Mouse (Mus musculus): Measurements from ENCODE around the gene Adcyap1r1.

Adcyap1r1 gene

GRCm38 (mm10) chr6:55448976-55449678 is 2.7 kb upstream of the Adcyap1r1 start:
- in situ Hi-C loops (cut with MboI, MseI) = no loop called here

DNA sequence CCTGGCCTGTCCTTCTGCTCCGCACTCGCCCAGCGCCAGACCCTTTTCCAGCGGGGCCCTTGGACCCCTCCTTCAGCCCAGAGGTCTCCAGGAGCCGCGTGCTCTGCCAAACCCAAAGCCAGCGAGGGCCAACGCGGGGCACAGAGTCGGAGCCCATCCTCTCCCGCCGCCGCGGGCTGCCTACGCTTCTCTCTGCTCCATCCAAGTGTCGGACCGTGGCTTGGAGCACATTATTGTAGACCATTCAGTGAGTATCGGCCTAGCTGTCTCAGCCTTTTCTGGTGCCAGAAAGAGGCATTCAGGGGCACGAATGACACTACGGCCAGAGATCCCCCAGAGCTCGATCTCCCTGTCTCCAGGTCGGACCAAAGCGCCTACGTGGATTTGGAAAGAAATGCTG is 603 bp downstream of the Adcyap1r1 start:
- in situ Hi-C loops (cut with MboI, MseI) = loop anchor here (25.0 kb wide), 1 partner anchor 1590 kb away; no protein-coding TSS in a partner anchor

GRCm38 (mm10) chr6:55453548-55453947 is 1.8 kb downstream of the Adcyap1r1 start:
- in situ Hi-C loops (cut with MboI, MseI) = loop anchor here (25.0 kb wide), 1 partner anchor 1591 kb away; no protein-coding TSS in a partner anchor

DNA sequence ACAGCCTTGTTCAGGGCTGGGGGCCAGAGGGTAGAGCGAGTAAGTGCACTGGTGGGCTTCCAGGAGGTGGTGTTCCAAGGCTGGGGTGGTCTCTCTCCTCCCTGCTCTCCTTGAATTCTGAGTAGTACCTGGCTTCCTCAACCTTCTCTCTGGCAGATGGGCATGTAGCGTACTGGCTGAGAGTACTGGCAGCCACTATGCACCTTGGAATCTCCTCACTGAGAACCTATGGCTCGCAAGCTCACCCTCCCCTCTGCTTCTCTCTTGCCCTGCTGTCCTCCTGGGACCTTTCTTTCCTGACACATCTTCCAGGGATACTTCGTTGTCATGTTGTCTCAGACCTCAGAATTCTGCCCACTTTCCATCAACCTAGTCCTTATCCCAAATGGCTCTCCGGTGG is 3.9 kb downstream of the Adcyap1r1 start:
- in situ Hi-C loops (cut with MboI, MseI) = loop anchor here (25.0 kb wide), 1 partner anchor 1593 kb away; no protein-coding TSS in a partner anchor

GRCm38 (mm10) chr6:55457727-55458126 is 5.9 kb downstream of the Adcyap1r1 start:
- in situ Hi-C loops (cut with MboI, MseI) = loop anchor here (25.0 kb wide), 1 partner anchor 1595 kb away; no protein-coding TSS in a partner anchor

DNA sequence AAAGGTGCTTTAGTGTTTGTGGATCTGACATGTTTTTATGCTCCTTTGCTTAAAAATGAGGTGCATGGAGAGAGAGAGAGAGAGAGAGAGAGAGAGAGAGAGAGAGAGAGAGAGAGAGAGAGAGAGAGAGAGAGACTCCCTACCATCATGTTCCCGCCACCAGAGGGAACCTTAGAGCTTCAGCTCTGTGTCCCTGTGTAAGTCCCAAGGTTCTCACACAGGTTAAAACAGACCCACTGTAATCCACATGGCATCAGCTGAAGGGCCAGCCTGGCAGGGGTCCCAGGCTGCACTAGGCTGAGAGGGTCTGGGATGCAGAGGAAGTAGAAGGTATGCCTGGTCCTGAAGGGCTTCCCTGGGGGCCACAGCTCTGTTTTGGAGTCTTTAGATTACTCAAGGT is 6.4 kb downstream of the Adcyap1r1 start:
- in situ Hi-C loops (cut with MboI, MseI) = loop anchor here (25.0 kb wide), 1 partner anchor 1596 kb away; no protein-coding TSS in a partner anchor

DNA sequence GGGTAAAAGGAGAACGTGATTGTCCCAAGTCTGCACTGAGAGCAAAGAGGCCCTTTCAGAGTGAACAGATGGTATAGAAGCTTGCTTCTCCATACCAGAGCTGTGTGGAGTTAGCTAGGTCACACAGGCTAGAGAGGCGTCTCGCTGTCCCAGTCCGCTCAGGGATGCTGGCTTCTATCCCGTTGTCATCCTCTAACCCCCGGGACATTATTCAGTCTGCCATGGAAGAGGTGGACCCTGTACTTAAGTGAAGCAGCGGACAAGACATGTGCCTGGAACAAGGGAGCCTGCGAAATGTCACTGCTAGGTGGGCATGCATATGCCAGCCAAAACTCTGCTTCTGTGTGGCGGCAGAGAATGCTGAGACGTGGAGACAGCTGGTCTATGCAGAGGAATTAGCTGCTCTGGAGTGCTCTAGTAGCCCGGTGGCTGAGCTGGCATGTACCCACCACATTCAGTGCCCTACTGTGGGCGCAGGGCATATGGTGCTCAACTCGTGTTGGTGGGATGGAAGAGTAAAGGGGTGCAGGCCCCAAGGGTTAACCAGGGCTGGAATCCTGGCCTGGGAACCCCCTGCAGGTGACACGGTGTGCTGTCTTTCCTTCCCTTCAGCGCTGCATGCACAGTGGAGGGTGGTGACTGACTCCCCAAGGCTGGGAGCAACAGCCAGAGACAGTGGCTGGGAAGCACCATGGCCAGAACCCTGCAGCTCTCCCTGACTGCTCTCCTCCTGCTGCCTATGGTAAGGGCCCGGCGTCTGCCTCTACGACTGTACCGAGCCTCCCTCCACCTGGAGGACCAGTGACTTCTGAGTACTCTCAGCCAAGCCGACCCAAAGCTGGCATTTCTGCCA is 8.0 kb downstream of the Adcyap1r1 start:
- in situ Hi-C loops (cut with MboI, MseI) = loop anchor here (25.0 kb wide), 1 partner anchor 1597 kb away; no protein-coding TSS in a partner anchor

- in situ Hi-C loops (cut with MboI, MseI) = loop anchor here (25.0 kb wide), 1 partner anchor 1599 kb away; no protein-coding TSS in a partner anchor
Measured at GRCm38 (mm10) chr6:55461141-55461540, 9.4 kb downstream of the Adcyap1r1 start.

- in situ Hi-C loops (cut with MboI, MseI) = loop anchor here (25.0 kb wide), 1 partner anchor 1599 kb away; no protein-coding TSS in a partner anchor
Measured at GRCm38 (mm10) chr6:55461678-55462077, 9.9 kb downstream of the Adcyap1r1 start.

- in situ Hi-C loops (cut with MboI, MseI) = loop anchor here (25.0 kb wide), 1 partner anchor 1600 kb away; no protein-coding TSS in a partner anchor
Measured at GRCm38 (mm10) chr6:55462394-55462793, 10.6 kb downstream of the Adcyap1r1 start.

DNA sequence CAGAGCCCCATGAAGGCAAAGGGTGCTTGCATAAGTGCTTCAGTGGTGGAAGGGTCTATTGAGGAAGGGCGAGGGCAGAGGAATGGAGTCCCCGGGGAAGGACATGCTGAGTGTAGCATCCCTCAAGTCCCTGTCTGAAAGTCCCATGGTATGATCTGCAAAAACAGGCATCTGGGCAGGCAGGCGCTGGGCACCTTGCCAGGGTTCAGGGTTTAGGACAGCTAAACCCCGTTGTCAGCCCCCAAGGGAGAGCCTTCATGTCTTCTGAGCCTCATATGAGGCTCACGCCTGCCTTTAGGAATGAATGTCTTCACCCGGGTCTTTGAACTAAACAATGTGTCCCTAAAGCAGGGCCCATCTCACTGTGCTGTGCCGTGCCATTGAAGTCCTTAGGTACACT is 12.2 kb downstream of the Adcyap1r1 start:
- in situ Hi-C loops (cut with MboI, MseI) = loop anchor here (25.0 kb wide), 1 partner anchor 1602 kb away; no protein-coding TSS in a partner anchor

DNA sequence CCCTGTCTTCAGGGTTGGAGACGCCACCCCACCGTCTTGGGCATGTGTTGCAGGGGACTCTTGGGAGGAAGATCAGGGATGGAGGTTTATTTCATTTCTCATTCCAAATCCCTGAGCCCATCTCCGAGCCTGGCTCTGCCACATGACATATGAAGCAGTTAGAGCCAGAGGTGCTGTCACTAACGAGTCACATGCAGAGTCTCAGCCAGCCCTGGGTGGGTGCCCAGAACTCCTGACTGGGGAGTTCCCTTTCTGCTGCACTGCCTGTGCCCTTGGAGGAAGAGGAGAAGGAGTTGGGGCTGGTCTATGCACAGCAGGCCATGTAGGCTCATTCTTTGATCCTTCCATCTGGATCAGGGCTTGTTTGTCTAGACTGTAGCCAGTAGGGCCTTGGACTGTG is 13.5 kb downstream of the Adcyap1r1 start:
- in situ Hi-C loops (cut with MboI, MseI) = loop anchor here (25.0 kb wide), 1 partner anchor 1603 kb away; no protein-coding TSS in a partner anchor

DNA sequence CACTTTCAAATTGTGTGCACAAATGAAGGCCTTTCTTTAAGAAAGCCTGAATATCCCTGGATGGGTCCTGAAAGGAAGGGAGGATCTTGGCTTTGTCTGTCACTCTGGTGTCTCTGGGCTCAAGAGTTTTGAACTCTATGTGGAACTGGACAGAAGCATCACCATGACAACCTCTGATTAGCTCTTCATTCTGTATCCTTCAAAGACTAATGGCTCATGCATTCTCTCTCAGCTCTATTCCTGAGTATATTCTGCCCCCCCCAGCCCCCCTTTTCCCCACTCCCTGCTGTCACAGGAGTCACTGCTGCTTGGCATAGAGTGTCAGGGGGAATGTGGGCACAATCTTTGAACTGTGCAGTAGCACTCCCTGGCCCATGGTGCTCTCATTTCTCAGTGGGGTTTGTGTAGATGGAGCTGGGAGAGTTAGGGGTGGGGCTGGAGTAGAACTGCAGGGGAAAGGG is 14.6 kb downstream of the Adcyap1r1 start:
- in situ Hi-C loops (cut with MboI, MseI) = loop anchor here (25.0 kb wide), 1 partner anchor 1604 kb away; no protein-coding TSS in a partner anchor

GRCm38 (mm10) chr6:55470691-55471090 is 18.9 kb downstream of the Adcyap1r1 start:
- in situ Hi-C loops (cut with MboI, MseI) = loop anchor here (25.0 kb wide), 1 partner anchor 1608 kb away; no protein-coding TSS in a partner anchor

DNA sequence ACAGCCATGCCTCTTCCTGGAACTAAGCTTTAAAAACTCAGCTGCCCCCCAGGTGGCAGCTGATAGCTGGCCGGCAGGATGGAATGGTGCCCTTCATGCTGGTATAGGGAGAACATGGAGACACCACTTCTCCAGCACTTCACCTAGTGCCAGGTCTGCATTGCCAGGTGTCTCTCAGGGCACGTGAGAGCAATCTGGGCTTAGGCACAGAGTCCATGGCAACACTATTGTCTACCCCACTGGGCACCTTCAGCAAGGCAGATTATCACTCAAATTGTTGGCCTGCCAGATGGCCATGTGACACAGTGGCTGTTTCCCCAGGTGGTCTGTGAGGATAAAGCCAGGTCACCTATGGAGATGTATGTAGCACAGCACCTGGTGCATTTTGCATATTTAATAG is 20.6 kb downstream of the Adcyap1r1 start:
- in situ Hi-C loops (cut with MboI, MseI) = loop anchor here (25.0 kb wide), 1 partner anchor 1610 kb away; no protein-coding TSS in a partner anchor

DNA sequence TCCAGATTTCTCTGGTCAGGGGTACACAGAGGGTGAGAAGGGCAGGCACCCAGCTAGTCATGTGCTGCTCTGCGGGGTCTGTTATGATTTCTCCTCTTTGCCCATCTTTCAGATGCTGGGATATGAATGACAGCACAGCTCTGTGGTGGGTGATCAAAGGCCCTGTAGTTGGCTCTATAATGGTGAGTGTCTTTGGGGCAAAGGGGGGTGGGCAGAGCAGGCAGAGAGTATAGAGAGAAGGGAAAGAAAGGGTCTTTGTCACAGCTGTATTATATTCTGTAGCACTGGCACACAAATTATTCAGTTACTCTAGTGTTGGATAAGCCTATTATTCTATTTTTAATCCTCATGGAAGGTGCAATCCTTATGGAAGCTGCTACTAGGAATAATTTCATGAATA is 29.2 kb downstream of the Adcyap1r1 start:
- in situ Hi-C loops (cut with MboI, MseI) = no loop called here

GRCm38 (mm10) chr6:55482471-55482870 is 30.7 kb downstream of the Adcyap1r1 start:
- in situ Hi-C loops (cut with MboI, MseI) = no loop called here

- in situ Hi-C loops (cut with MboI, MseI) = no loop called here
Measured at GRCm38 (mm10) chr6:55483360-55483759, 31.6 kb downstream of the Adcyap1r1 start.

GRCm38 (mm10) chr6:55484224-55484623 is 32.4 kb downstream of the Adcyap1r1 start:
- in situ Hi-C loops (cut with MboI, MseI) = no loop called here

- in situ Hi-C loops (cut with MboI, MseI) = no loop called here
Measured at GRCm38 (mm10) chr6:55485216-55485615, 33.4 kb downstream of the Adcyap1r1 start.

GRCm38 (mm10) chr6:55487726-55488125 is 35.9 kb downstream of the Adcyap1r1 start:
- in situ Hi-C loops (cut with MboI, MseI) = no loop called here

DNA sequence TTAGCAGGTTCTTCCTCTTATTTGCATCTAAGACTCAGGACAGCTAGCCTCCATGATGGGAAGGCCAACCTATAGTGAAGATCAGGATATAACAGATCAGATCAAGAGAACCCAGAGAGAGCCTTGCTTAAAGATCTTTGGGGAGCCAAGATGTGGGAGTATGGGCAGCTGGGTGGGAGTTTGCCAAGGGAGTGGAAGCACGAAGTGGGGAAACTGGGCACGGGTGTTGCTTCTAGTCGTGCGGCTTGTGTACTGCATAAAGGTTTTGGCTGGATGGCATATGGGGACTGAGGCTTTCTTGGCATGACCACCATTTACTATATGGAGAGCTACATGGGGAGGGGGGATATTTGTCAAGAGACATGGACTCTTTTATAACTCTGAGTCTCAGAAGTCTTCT is 44.4 kb downstream of the Adcyap1r1 start:
- in situ Hi-C loops (cut with MboI, MseI) = no loop called here
